Mouse (Mus musculus): ENCODE measurements around the gene Ppp1r9a. TPM values are rescaled to one million over a fixed set of nuclear protein-coding genes. Genes with fewer than 3 reads are reported as not detected.

Gene Ppp1r9a
- total and polyA plus RNA-seq, 3 experiments, result 0.03 TPM; not detected in 2

- DNase-seq (ENCODE audit: low read depth, low spot score), result no peak
- Histone ChIP-seq H3K9ac (ENCODE audit: control insufficient read depth, low read depth, low read length, poor library complexity, severe bottlenecking) (no peak overlapping the region), H3K36me3 (ENCODE audit: control insufficient read depth in 1 of 2, insufficient read depth in 2 of 2, low read length in 2 of 2) (no peaks in the 10 kb centered on the region), H3K4me3 (ENCODE audit: control insufficient read depth in 1 of 2, insufficient read depth in 1 of 2, low read depth in 2 of 2, low read length in 2 of 2) (no peak overlapping the region), H3K79me2 (ENCODE audit: control insufficient read depth, insufficient read depth, low read length, poor library complexity) (no peaks in the 10 kb centered on the region), H3K27ac (ENCODE audit: control insufficient read depth, low read depth, low read length) (no peak overlapping the region), H3K9me3 (replicated peaks; ENCODE audit: insufficient read depth, low read length) (no peaks in the 10 kb centered on the region), H3K27me3 (ENCODE audit: control insufficient read depth in 1 of 2, insufficient read depth in 2 of 2, low read length in 2 of 2) (no peaks in the 10 kb centered on the region), H3K4me1 (ENCODE audit: control insufficient read depth in 1 of 2, insufficient read depth in 2 of 2, low read length in 2 of 2) (no peaks in the 10 kb centered on the region)
- TF ChIP-seq MXI1 (IDR thresholded peaks at IDR 0.05; ENCODE audit: low read depth, low read length) (no peak), NRF1 (IDR thresholded peaks at IDR 0.05; ENCODE audit: insufficient read depth, low read depth, low read length, poor library complexity, severe bottlenecking) (no peak), ELF1 (IDR thresholded peaks at IDR 0.05; ENCODE audit: low read depth, low read length) (no peak)
Measured at GRCm38 (mm10) chr6:4856919-4857318, 45.8 kb upstream of the Ppp1r9a start.

DNA sequence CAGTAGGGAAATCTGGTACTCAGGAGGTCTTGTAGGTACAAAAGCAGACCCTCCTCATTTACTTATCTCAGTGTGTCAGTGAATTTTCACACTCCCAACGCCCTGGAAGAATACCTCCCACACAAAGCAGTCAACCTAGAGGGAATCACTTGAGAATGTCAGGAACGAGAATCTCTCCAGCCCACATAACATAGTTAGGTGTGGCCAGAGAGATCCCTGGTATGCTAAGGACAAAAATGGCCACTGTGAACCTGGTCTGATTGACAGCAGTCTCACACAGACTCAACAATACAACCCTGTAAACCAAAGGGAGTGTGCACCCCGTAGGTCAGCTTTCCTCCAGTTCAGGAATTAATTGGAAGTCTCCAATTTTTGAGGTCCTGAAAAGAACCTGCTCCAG lies 18.4 kb upstream of the Ppp1r9a start:
- H3K27me3 ChIP-seq (ENCODE audit: control insufficient read depth in 1 of 2, insufficient read depth in 2 of 2, low read length in 2 of 2), result peaks cover 0 to 2% of the 10 kb centered on the region in 2 experiments; a peak in 3 of 4 replicates
- H3K27ac ChIP-seq (ENCODE audit: control insufficient read depth, low read depth, low read length), result no peak overlapping the region
- no peaks in the 10 kb centered on the region for H3K9me3 ChIP-seq (replicated peaks; ENCODE audit: insufficient read depth, low read length)
- H3K79me2 ChIP-seq (ENCODE audit: control insufficient read depth, insufficient read depth, low read length, poor library complexity), result no peaks in the 10 kb centered on the region
- no peaks in the 10 kb centered on the region for H3K36me3 ChIP-seq (ENCODE audit: control insufficient read depth in 1 of 2, insufficient read depth in 2 of 2, low read length in 2 of 2)
- no peak overlapping the region for H3K9ac ChIP-seq (ENCODE audit: control insufficient read depth, low read depth, low read length, poor library complexity, severe bottlenecking)
- no peak for DNase-seq (ENCODE audit: low read depth, low spot score)
- no peak overlapping the region for H3K4me3 ChIP-seq (ENCODE audit: control insufficient read depth in 1 of 2, insufficient read depth in 1 of 2, low read depth in 2 of 2, low read length in 2 of 2)
- no peak for TF ChIP-seq POLR2AphosphoS5 (IDR thresholded peaks at IDR 0.05; ENCODE audit: borderline replicate concordance, low read depth, low read length)
- no peak for TF ChIP-seq USF1 (IDR thresholded peaks at IDR 0.05; ENCODE audit: low read depth, low read length)
- no peak for TF ChIP-seq SMC3 (IDR thresholded peaks at IDR 0.05; ENCODE audit: low read depth, low read length)
- no peak for TF ChIP-seq MYC (IDR thresholded peaks at IDR 0.05; ENCODE audit: low read depth, low read length)
- TF ChIP-seq MEF2A (IDR thresholded peaks at IDR 0.05; ENCODE audit: extremely low read depth, insufficient replicate concordance, low read depth, low read length, poor library complexity, severe bottlenecking), result no peak
- TF ChIP-seq MYB (IDR thresholded peaks at IDR 0.05; ENCODE audit: low read depth, low read length), result no peak
- no peak for TF ChIP-seq RCOR1 (IDR thresholded peaks at IDR 0.05; ENCODE audit: low read depth, low read length)
- no peak for TF ChIP-seq USF2 (IDR thresholded peaks at IDR 0.05; ENCODE audit: borderline replicate concordance in 1 of 2, insufficient read depth in 1 of 2, low read depth in 1 of 2, low read length in 2 of 2)
- no peak for TF ChIP-seq TAL1 (IDR thresholded peaks at IDR 0.05; ENCODE audit: low read length)
- no peak for TF ChIP-seq JUND (IDR thresholded peaks at IDR 0.05; ENCODE audit: low read depth, low read length)
- no peak for TF ChIP-seq TCF12 (IDR thresholded peaks at IDR 0.05; ENCODE audit: low read depth, low read length)
- no peak for TF ChIP-seq ETS1 (IDR thresholded peaks at IDR 0.05; ENCODE audit: low read depth, low read length)
- TF ChIP-seq GATA1 (IDR thresholded peaks at IDR 0.05; ENCODE audit: low read depth, low read length), result no peak
- no peak for TF ChIP-seq POLR2AphosphoS2 (IDR thresholded peaks at IDR 0.05; ENCODE audit: low read length)
- no peaks in the 10 kb centered on the region for H3K4me1 ChIP-seq (ENCODE audit: control insufficient read depth in 1 of 2, insufficient read depth in 2 of 2, low read length in 2 of 2)
